Mouse (Mus musculus): ENCODE data around the gene Usp46.

DNA sequence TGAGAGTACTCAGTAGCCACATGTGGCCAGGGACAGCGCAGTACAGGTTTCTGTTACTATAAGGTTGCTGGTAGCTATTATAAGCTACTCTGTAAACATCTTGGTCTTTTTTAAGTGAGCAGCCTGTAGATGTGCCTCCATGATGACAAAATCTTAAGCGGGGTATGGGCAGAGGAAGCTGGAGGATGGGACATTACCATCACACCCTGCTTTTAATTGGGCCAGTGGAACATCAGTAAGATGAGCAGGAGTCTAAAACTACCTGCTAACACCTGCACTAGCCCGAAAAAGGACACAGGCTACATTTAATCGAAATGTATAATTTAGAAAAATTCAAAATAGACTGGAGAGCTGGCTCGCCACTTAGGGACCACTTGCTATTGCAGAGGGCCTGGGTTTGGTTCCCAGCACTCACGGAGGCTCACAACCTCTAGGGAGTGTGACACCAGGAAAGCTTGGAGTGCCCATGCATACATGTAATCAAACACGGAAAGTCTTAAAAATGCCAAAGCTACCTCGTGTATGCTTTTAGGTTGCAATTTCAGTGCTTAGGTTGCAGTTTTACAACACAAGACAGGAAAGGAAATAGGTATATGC is 26.7 kb upstream of the Usp46 start:
- no peak for TF ChIP-seq POLR2A (IDR thresholded peaks at IDR 0.05; ENCODE audit: control insufficient read depth, extremely low read depth, insufficient read depth, low read length, poor library complexity)
- no peak for TF ChIP-seq CTCF (IDR thresholded peaks at IDR 0.05; ENCODE audit: borderline replicate concordance, control insufficient read depth, extremely low read depth, insufficient read depth, low read length, poor library complexity)

Data from thymus, adult 2 months (tissue).